Mouse (Mus musculus) heart, adult 2 months (tissue): ENCODE data around the gene Tmem44. TPM values are rescaled to one million over a fixed set of nuclear protein-coding genes. Genes with fewer than 3 reads are reported as not detected.

Experiments
- DNase-seq, 2 experiments: peaks; one replicate each; pipeline ENCODE4 v3.0.0; 2021
- H3K27ac ChIP-seq: fragments of 200-600 bp; 2 replicates; pipeline ENCODE4 v1.8.1; 2022
- H3K27me3 ChIP-seq: fragments of 200-500 bp; 2 replicates; pipeline ENCODE4 v1.6.1; 2012; ENCODE audit warnings: mild to moderate bottlenecking, low read length, inconsistent platforms, mixed read lengths; ENCODE audit not compliant: control insufficient read depth, insufficient read depth
- H3K36me3 ChIP-seq: fragments of 200-500 bp; 2 replicates; pipeline ENCODE4 v1.6.1; 2012; ENCODE audit warnings: low read length, inconsistent platforms; ENCODE audit not compliant: control insufficient read depth, insufficient read depth
- H3K4me1 ChIP-seq: fragments of 200-500 bp; 2 replicates; pipeline ENCODE4 v1.6.1; 2011; ENCODE audit warnings: low read length; ENCODE audit not compliant: control insufficient read depth, insufficient read depth
- H3K4me3 ChIP-seq: fragments of 200-600 bp; 2 replicates; pipeline ENCODE4 v1.8.1; 2022
- H3K79me2 ChIP-seq: fragments of 200-500 bp; replicated peaks from 2 replicates; pipeline ENCODE4 v1.6.1; 2012; ENCODE audit warnings: mild to moderate bottlenecking, inconsistent platforms, low read length, moderate library complexity, mixed read lengths; ENCODE audit not compliant: control insufficient read depth, insufficient read depth
- H3K9ac ChIP-seq: fragments of 200-500 bp; 2 replicates; pipeline ENCODE4 v1.6.1; 2012; ENCODE audit warnings: low read depth, mild to moderate bottlenecking, control low read depth, inconsistent platforms, low read length, mixed read lengths
- CTCF ChIP-seq: fragments of 200-600 bp; IDR thresholded peaks from 2 replicates; pipeline ENCODE4 v1.8.1; 2022; ENCODE audit warnings: antibody characterized with exemption, mild to moderate bottlenecking, moderate library complexity
- EP300 ChIP-seq: fragments of 200-500 bp; IDR thresholded peaks from 2 replicates; pipeline ENCODE4 v1.6.1; 2011; ENCODE audit warnings: low read depth, low read length, control low read depth; ENCODE audit not compliant: insufficient read depth
- POLR2A ChIP-seq: fragments of 200-500 bp; IDR thresholded peaks from 2 replicates; pipeline ENCODE4 v1.6.1; 2011; ENCODE audit warnings: mild to moderate bottlenecking, low read depth, low read length, control low read depth; ENCODE audit not compliant: insufficient read depth
- WGBS: fragments of 180-500 bp; shearing (Covaris S2); methylation state at CpG from one replicate; pipeline ENCODE4 v1.1.7; 2018; 5-methylcytosine and 5-hydroxymethylcytosine counted together
- intact Hi-C: fragments of 180-260 bp; cut with DNase I; formaldehyde crosslinking; loops from one replicate; pipeline ENCODE4 v1.15.1; 2025
- polyA plus RNA-seq: library from polyadenylated mRNA; depleted of rRNA; stranded (reverse); fragments of >200 nt; gene quantifications from 2 replicates; pipeline ENCODE4 v1.2.3, GENCODE M21; 2012
- total RNA-seq, 2 experiments: library from RNA; stranded (reverse); gene quantifications; 2 replicates each; pipeline ENCODE4 v1.2.3; 2021

The Tmem44 gene
- total and polyA plus RNA-seq, 3 experiments: 4.4 to 9.8 (median 5.8) TPM

DNA sequence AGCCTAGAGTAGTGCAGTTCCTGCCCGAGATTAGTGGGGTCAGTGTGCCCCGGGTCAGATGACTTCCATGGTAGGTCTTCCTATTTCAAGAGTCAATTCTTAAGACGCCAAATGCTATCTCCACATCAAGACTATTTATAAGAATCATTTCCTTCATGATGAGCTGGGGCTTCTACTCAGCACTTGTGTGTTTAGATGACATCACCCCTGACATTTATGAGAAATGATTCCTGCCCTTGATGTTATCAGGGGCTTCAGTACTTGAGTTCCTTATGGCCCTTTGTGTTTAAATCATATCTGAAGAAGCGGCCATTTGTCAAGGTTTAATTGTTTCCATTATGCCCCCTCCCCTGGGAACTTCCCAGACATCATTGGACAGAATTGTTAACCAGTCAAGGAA, 58.9 kb downstream of the Tmem44 start:
- no peak overlapping the region for H3K4me3 ChIP-seq
- TF ChIP-seq EP300: no peak
- no peak for TF ChIP-seq POLR2A
- no peak for TF ChIP-seq CTCF
- H3K27me3 ChIP-seq: no peaks in the 10 kb centered on the region
- H3K9ac ChIP-seq: no peak overlapping the region
- intact Hi-C loops: no loop called here
- no peaks in the 10 kb centered on the region for H3K36me3 ChIP-seq
- no peak overlapping the region for H3K27ac ChIP-seq
- no peaks in the 10 kb centered on the region for H3K79me2 ChIP-seq
- DNase-seq: no peak
- 37% methylated on average over 4 of the region's 4 CpGs for WGBS
- H3K4me1 ChIP-seq: peaks cover 3% of the 10 kb centered on the region; the same call in 1 of the 2 replicates

DNA sequence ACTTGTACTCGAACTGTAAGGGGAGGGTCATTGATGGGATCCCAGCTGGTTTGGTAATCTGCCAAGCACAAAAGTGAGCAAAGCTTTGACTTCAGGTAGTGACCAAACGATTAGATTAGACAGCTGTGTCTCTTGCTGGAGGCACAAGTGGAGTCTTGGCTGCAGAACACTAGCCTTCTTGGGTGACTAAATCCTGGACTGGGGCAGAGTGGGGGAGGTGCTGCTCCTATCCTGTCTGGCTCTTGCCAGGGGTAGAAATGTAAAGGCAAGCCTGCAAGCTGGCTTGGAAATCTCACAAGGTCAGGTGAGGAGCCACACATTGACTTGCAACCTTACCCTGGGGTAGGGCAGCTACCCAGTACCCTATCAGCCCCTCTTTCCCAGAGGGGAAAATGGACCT, 59.9 kb downstream of the Tmem44 start:
- intact Hi-C loops: no loop called here
- Histone ChIP-seq H3K27ac (no peak overlapping the region), H3K9ac (no peak overlapping the region), H3K4me1 (peaks cover 3% of the 10 kb centered on the region; the same call in 1 of the 2 replicates), H3K36me3 (no peaks in the 10 kb centered on the region), H3K27me3 (no peaks in the 10 kb centered on the region), H3K4me3 (no peak overlapping the region), H3K79me2 (no peaks in the 10 kb centered on the region)
- 42% methylated on average over 2 of the region's 2 CpGs for WGBS
- TF ChIP-seq POLR2A (no peak), CTCF (no peak)
- no peak for DNase-seq

DNA sequence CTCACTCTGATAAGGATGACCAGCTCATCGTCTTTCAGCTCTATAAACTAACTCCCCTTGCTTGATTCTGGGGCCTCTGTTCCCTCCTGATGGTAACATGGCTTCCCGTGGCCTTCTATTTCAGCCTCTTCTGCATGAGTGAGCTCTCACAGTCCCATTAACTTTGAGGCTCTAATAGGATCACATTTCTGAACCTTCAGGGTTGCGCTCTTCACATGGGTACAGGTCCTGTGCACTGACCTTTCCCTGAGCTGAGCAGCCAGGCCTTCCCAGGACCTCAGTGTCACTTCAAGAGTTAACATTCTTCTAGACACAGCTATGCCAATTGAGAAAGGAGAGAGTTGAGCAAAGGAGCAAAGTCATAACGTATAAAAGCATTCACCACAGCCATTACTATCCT, 60.3 kb downstream of the Tmem44 start:
- Histone ChIP-seq H3K36me3 (no peaks in the 10 kb centered on the region), H3K27ac (no peak overlapping the region), H3K9ac (no peak overlapping the region), H3K4me3 (no peak overlapping the region), H3K79me2 (no peaks in the 10 kb centered on the region), H3K4me1 (peaks cover 3% of the 10 kb centered on the region; the same call in 1 of the 2 replicates), H3K27me3 (no peaks in the 10 kb centered on the region)
- 86% methylated on average over 4 of the region's 4 CpGs for WGBS
- TF ChIP-seq EP300: no peak
- TF ChIP-seq CTCF: no peak
- no peak for TF ChIP-seq POLR2A
- DNase-seq: no peak
- intact Hi-C loops: no loop called here

DNA sequence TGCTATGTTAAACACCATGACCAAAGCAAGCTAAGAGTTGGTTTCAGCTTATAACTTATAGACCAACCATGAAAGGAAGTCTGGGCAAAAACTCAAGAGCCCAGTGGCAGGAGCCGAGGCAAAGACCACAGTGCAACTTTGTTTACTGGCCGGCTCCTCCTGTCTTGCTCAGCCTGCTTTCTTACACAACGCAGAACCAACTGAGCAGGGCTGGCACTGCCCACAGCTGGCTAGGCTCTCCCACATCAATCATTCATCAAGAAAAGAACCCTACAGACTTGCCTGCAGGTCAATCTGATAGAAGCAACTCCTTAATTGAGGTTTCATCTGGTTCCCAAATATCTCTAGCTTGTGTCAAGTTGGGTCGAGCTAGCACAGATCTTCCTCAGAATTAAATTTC, 61.0 kb downstream of the Tmem44 start:
- H3K4me3 ChIP-seq: no peak overlapping the region
- no peak for TF ChIP-seq CTCF
- TF ChIP-seq POLR2A: no peak
- H3K27ac ChIP-seq: no peak overlapping the region
- H3K36me3 ChIP-seq: no peaks in the 10 kb centered on the region
- H3K9ac ChIP-seq: no peak overlapping the region
- DNase-seq: no peak
- WGBS: 81% methylated on average over 4 of the region's 4 CpGs
- H3K27me3 ChIP-seq: no peaks in the 10 kb centered on the region
- peaks cover 3% of the 10 kb centered on the region; the same call in 1 of the 2 replicates for H3K4me1 ChIP-seq
- no peaks in the 10 kb centered on the region for H3K79me2 ChIP-seq
- intact Hi-C loops: no loop called here

DNA sequence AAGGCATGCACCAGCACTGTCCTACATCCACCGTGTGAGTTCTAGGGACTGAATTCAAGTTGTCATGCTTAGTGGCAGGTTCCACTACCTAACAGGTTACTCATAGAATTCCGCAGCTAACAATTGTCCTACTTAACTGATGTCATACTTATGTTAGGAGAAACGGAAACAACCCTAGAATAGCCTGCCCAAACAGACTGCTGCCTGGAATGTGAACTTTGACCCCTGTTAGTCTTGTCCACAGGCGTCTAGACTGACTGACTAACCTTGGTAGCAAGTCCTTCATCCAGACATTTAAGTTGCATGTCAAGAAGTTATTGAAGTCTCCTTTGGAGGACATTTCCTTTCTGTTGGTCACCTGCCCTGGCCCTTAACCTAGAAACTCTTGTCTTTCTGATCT, 64.1 kb downstream of the Tmem44 start:
- intact Hi-C loops: no loop called here
- WGBS: 40% methylated on average over 4 of the region's 4 CpGs
- Histone ChIP-seq H3K27me3 (no peaks in the 10 kb centered on the region), H3K4me1 (peaks cover 4% of the 10 kb centered on the region; the same call in 1 of the 2 replicates), H3K79me2 (no peaks in the 10 kb centered on the region), H3K27ac (no peak overlapping the region), H3K9ac (no peak overlapping the region), H3K36me3 (no peaks in the 10 kb centered on the region), H3K4me3 (no peak overlapping the region)
- no peak for DNase-seq
- TF ChIP-seq CTCF (no peak), POLR2A (no peak), EP300 (no peak)

DNA sequence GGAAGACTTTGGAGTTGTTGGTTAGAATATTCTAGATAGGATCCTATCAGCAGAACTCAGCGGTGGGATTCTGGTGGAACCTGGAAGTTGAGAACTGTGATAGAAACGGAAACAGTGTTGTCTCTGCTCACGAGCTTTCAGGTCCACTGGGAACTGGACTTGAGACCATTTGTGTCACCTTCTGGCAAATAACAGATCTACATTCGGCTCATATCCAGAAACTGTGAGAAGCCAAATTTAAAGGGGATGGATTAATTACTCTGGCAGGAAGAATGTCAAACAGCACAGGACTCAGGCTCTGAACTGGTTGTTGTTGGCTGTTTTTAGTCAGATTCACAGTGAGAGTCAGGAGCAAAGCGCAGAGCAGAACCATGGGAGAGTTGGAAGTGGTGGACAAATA, 72.9 kb downstream of the Tmem44 start:
- no peak for DNase-seq
- H3K9ac ChIP-seq: no peak overlapping the region
- peaks cover 4% of the 10 kb centered on the region; the same call in 1 of the 2 replicates for H3K4me1 ChIP-seq
- H3K4me3 ChIP-seq: no peak overlapping the region
- 79% methylated on average over 5 of the region's 5 CpGs for WGBS
- no peaks in the 10 kb centered on the region for H3K36me3 ChIP-seq
- TF ChIP-seq EP300 (no peak), CTCF (no peak), POLR2A (no peak)
- intact Hi-C loops: no loop called here
- H3K27ac ChIP-seq: no peak overlapping the region
- H3K27me3 ChIP-seq: no peaks in the 10 kb centered on the region
- H3K79me2 ChIP-seq: no peaks in the 10 kb centered on the region
